Mouse (Mus musculus) lung, postnatal 25 days (tissue): ENCODE results near the gene Wfdc16.

Experiments
- DNase-seq: peaks from one replicate; pipeline ENCODE4 v3.0.0; 2022; ENCODE audit warnings: low spot score

Wfdc16 gene

DNA sequence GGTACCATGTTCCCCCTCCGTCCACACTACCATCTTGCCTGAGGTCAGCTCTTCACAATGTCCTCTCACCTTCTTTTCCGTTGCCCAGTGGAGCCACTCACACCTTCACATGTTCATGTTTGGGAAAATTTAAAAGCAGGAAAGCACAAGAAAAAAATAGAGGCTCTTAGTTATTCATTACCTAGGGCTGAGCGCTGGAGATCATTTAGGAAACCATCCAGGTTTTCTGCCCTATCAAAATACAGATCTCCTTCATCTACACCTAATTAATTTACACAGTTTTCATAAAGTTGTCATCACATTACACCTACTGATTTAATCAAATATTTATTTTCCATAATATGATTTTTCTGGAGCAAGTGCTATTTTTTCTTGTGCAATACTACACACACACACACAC, at the start of gene Wfdc16:
TSS of gene Wfdc16 (minus strand) at position 101 of the 400 bp plus-strand sequence.
- DNase-seq: no peak

DNA sequence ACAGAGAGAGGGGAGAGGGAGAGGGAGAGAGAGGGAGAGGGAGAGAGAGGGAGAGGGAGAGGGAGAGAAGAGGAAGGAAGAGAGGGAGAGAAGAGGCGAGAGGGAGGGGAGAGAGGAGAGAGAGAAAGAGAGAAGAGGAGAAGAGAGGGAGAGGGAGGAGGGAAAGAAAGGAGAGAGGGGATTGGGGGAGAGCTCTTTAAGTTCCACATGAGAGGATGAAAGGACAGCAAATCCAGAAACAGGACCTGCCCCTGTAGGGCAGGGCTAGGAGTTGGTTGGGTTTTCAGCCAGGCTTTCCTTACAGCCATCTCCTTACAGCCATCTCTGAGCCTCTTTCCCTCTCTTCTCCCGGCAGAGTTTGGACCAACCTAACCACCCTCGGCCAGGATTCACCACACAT, 46.2 kb upstream of the Wfdc16 start, which contains the start of gene Wfdc13:
TSS of gene Wfdc13 (plus strand) at position 301 of the 400 bp plus-strand sequence.
- no peak for DNase-seq

DNA sequence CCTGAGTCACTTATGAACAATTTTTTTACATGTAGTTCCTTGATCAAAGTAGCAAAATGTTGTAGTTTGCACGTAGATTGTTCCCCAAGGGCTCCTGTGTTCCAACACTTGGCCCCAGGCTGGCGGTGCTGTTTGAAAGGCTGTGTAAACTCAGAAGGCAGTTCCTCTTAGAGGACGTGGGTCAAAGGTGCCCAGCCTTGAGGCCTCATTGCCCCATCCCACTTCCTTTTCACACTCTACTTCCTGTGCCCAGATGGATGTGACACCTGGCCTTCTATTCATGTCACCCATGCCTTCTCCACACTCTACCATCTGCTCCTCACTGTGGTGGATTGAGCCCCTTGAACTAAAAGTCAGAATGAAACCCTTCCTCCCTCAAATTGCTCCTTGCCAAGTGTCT, 41.3 kb upstream of the Wfdc16 start:
- DNase-seq: peak; percentile 51

DNA sequence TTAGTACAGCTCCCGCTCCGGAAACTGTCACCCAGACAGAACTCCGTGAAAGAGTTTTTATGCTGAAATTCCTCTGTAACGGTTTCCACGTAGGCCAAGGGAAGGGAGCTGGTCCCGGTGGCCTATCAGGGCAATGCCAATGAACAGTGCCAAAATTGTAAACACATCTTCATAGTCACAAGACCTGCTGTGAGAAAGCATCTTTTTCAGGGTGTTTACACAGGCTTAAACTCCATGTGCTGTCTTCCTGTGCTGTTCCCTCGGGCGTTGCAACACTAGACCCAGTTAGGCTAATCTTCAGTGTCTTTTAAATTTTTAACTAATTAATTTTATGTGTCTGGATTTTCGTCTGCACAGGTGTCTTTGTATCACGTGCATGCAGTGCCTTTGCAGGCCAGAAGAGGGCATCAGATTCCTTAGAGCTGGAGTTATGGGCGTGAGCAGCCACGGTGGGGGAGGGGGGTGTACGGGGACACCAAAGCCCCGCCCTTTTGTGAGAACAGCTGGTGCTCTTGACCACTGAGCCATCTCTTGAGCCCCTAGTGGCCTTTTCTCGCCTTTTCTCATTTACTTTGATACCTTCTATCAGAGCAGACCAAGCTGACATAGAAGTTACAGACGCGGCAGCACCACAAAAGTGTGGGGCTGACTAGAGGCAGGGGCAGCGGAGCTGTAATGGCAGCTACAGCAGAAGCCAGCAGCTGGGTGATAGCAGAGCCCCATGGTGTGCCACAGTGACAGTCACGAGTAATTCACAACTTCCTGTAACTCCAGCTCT, 40.4 kb upstream of the Wfdc16 start:
- peak; percentile 81 for DNase-seq

DNA sequence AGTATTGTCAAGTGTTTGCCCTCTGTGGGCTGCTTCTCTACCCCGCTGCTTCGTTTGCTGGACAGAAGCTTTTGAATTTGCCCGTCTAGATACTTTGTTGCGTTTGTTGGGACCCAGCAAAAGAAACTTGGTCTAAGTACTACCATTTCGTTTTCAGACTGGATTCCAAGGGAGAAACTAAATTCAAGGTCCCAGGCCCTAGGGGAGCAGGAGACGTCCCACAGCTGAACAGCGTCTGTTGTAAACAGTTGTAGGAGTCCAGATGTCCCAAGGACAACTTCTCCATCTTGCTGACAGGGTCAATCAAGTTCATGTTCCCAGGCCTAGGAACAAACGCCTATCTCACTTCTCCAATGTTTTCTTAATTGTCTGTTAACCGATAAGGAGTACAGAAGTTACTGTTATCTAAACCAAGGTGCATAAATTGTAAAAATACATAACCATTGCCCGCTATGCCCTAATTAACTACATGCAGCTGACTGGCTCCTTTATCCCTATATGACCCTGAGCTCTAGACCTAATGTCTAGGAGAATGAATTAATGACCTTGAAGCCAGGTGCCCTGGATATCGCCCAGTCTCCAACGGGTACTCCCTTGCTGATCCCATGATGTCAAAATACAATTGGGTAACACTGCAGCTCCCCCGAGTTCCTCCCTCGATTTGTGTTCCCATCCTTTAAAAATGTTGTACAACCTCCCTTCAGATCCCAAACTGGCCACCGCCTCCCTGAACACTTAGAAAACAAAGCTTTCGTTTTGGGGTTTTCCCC, 38.5 kb upstream of the Wfdc16 start:
- DNase-seq: peak; percentile 14

DNA sequence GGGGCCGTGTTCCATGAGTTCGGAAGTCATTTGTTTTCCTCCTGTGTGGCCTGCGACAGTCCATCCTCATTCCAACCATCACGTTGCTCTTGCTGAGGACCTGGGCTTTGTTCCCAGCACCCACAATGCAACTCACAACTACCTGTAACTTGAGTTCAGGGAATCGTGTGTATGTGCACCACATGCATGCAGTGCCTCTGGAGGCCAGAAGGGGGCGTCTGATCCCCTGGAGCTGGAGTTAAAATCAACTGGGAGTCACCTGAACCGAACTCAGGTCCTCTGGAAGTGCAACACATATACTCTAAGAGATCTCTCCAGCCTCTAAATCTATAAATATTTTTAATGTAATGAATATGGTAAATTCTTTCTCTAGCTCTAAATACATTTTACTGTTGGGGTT, 37.5 kb upstream of the Wfdc16 start:
- no peak for DNase-seq

DNA sequence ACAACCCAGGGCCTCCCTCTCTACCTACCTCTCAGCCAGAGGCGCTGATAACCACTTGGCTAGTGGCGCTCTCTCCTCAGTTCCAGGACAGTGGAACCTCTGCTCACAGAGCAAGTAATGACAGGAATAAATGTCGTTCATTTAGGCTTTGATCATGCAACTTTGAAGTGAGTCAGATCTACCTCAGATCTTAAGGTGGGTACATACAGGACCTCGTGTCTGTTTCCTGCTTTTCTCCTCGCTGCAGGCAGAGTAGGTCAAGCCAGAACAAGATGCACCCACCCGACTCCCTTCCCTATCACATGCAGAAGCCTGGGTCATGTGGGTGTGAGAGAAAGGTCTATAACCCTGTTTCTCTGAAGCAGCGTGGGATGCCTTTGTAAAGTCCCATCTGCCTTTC, 35.4 kb upstream of the Wfdc16 start, which contains the start of gene Wfdc11:
TSS of gene Wfdc11 (minus strand) at position 101 of the 400 bp plus-strand sequence.
- no peak for DNase-seq

DNA sequence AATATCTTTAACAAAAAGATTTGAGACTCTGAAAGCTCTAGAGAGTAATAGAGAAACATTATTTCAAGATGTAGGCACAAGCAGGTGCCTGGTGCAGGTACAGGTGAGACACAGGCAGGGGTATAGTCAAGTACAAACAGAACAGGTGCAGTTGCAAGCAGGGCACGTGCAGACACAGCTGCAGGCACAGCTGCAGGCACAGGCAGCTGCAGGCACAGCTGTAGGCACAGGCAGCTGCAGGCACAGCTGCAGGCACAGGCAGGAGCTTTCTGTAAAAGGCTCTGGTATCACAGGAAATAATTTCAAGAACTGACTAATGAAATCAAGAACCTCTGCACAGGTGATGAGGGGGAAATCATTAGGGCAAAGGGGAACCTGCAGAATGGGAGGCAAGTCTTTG, 32.3 kb upstream of the Wfdc16 start:
- no peak for DNase-seq

DNA sequence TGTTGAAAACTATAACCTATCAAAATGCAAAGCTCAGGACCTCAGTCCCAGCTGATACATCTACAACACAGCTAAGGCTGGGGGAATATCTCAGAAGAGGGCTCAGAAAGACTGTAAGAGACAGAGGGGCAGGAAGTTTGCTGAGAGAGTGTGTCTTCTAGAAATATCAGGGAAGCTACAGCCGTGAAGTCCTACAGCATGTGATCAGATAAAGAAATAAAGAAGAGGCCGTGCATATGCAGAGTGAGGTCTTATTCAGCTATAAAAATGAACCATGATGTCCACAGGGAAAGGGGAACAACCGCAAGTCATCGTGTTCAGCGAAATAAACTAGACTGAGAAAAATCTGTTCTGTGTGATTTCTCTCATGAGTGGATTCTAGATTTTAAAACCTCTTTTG, 31.7 kb upstream of the Wfdc16 start:
- DNase-seq: no peak

DNA sequence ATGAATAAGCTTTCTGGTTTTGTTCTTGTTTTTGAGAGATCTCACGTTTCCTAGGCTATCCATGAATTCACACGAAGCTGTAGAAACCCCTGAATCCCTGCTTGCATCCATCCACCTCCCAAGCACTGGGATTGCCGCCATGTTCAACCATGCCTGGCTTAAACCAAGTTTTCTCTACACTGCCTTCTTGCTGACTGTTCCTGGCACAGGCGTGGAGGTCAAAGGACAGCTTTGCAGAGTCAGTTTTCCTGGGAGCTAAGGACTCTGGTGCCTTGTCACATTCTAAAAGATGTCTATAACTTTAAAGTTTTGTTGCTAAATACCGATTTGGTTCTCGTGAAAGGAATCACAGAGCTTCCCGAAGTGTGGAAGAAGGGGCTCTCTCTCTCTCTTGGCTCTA, 26.3 kb upstream of the Wfdc16 start:
- DNase-seq: no peak

DNA sequence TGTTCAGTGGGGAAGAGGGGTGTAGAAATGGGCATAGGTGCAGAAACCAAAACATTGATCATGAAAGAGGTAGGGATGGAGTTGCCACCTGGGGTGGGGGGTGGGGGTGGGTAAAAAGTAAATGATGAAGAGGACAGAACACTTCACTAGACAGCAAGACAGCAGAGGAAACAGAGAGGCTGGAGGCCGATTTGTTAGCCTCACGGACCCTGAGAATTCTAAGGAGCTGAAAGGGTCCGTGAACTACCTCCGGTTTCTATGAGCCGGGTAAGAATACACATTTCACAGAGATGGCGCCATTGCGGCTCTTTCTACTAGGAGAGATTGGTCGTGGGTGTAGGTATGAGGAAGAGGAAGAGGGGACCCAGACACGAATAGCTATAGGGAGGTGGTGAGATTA, 17.9 kb upstream of the Wfdc16 start, which contains the start of gene Wfdc9:
TSS of gene Wfdc9 (minus strand) at position 101 of the 400 bp plus-strand sequence.
- DNase-seq: no peak

DNA sequence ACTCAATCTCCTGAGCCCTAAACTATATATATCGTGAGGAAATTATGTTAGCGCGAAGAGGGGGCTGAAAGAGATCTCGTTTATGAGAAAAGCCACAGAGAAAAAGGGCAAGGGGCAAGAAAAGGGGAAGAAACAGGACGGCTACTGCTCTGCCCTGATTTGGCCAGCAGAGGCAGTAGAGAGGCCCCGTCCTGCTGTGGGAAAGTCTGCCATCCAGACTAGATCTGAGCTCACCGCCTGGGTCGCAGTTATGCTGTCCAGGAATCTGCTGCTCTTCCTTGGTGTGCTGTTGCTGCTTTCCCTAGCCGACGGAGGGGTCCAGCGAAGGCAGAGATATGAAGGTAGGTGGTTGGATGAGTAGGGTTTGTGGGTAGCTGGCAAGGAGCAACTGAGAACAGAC, 17.3 kb upstream of the Wfdc16 start, which contains the start of gene Wfdc10:
TSS of gene Wfdc10 (plus strand) at position 189 of the 400 bp plus-strand sequence.
- DNase-seq: peak; percentile 46

DNA sequence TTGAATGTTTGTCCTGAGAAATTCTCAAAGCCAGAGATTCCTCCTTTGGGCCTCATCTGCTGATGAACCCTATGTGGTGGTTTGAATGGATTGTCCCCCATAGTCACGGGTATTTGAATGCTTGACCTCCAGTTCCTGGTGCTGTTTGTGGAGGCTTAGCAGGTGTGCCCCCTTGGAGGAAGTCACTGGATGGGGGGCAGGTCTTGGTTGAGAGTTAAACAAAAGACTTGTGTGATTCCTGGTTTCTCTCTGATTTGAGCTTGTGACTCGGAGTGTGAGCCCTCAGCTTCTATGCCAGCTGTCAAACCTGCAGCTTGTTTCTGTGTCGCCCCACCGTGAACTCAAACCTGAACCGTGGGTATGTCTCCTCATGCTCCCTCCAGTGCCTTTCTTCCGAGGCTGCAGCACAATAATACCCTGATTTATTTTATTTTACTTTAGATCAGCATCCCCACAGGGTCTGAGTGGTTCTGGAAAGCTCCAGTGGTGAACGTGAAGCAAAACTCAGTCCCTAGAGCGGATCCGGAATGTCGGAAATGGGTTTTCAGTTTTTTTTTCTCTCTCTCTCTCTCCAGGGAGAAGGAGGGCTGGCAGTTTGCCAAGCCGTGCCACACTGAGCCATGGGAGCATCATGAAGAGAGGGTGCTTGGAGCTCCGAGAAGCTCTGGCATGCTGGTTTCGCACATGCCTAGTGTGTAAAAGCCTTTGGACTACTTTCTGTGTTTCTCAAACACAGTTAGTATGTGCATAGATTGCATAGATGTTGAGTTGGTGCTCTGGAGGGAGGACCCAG, 3.5 kb upstream of the Wfdc16 start:
- no peak for DNase-seq

DNA sequence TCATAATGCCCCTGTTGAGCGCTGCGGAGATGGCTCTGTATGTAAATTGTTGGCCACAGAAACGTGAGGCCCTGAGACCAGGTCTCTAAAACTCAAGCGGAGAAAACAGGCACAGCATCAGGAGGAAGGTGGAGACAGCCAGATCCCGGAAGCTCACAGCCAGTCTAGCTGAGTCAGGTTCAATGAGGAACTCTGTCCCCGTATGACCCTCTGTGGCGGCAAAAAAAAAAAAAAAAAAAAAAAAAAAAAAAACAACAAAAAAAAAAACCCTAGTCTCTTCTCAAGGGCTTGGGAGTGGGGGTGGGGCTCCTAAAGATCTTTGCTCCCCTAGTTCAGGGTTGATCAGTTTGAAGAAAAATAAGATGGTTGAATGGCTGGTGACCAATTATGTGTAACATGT, 2.5 kb upstream of the Wfdc16 start:
- DNase-seq: peak; percentile 28

DNA sequence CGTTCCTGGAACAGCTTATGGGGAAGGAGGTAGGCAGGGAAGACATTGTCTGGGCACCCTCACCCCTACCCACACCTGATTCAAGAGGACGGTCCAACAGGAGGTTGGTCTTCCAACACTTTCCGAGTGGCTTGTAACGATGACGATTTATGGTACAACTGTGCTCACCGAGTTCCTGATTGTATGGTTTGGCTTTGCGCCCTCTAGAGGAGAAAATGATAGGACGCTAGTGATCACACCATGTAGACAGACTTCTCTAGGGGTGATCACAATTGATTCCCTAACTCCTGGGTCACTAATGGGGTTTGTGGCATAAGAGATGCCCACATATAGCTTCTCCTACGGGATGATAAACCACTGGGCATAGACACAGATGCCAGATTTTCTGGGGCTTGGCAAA, 3.3 kb downstream of the Wfdc16 start:
- no peak for DNase-seq

DNA sequence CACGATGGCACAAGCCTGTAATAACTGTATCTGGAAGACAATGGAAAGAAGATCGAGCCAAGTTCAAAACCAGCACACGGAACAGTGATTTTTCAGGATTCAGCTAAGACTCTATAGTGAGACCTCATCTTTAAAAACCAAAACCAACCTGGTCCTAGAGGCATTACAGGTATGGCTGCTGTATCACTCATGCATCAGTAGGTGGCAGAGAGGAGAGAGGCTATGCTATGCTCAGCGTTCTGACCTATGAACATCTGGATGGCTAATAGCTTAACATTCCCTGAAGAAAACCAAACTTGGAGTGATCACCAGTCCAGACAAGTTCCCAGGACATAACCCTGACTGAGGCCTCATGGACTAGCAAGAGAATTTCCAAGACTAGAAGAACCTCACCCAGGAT, 16.8 kb downstream of the Wfdc16 start:
- no peak for DNase-seq

DNA sequence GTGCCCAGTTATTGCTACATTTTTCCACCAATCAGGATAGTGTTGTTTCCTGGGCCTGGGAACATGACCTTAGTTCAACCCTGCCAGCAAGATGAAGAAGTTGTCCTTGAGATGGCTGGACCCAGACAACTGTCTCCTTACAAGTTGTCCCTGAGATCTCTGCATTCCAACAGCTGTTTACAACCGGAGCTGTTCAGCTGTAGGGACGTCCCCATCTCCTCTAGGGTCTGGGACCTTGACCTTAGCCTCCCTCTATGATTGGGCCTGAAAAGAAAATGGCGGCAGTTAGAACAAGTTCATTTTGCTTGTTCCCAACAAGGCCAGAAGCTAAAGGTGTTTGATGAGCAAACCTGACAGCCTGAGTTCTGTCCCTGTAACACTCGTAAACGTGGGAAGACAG, 19.5 kb downstream of the Wfdc16 start:
- peak; percentile 28 for DNase-seq

DNA sequence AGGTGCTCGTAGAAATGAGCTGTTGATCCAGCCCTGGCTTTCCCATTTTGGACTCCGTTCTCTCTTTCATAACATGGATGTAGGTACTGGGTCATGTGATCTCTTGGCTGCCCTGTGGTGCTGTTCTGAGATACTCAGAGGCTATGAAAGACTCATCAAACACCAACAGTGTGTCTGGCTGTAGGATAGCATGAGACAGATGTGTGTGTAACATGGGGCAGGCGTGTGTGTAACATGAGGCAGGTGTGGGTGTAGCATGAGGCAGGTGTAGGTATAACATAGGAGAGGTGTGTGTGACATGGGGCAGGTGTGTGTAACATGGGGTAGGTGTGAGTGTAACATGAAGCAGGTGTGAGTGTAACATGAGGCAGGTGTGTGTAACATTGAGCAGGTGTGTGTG, 23.2 kb downstream of the Wfdc16 start:
- DNase-seq: no peak

DNA sequence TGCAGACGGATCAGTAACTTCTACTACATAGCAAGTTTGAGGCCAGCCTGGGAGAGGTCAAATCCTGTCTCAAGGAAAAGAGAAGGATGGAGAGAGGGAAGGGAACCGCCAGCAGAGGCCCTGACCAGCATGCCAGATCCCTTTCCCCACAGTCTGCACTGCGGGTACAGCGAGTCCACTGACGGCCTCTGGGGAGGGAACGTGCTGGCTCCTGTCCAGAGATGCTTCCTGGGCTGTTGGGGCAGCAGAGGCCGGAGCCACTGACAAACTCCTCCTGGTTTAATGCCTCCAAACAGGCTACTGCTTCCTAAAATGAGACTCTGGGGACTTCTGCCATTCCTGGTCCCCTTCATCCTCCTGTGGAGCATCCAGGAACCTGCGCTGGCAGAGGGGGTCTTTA, 25.1 kb downstream of the Wfdc16 start, which contains the start of the genes Wfdc6b and Wfdc8:
TSS of gene Wfdc6b (plus strand) at position 52 of the 400 bp plus-strand sequence.
TSS of gene Wfdc8 (minus strand) at position 156 of the 400 bp plus-strand sequence.
- DNase-seq: peak; percentile 68

DNA sequence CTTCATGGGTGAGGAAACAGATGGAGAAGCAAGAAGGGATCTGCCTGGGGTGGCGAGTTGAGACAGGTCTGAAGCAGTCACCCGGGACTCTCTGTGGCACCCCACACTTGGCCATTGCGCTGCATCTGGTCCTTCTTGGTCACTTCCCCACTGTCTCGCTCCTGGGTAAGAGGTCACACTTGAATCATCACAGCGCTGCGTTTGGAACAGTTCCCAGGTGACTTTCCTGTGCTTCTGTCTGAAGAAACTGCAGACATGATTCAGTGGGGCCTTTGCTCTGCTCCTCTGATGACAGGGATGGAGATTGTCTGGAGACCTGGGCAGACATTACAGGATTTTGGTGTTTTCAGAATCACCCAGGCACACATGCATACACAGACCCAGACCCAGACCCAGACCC, 29.8 kb downstream of the Wfdc16 start:
- no peak for DNase-seq

DNA sequence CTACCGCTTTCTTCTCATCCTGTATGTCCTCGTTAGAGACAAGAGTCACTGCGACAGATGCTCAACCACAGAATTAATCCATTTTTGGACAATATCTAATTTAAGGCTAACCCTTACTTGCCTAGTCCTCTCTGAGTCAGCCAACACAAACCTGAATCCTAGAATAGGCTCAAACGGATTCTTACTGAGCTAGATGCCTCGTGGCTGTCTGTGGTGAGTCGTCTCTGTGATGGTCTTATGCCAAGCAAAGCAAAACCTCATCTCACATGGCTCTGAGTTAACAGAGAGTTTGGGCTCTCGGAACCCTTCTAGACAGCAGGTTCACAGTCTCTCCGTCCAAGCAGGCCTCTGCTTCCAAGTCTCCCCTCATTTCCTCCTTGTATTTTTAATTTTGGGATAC, 34.2 kb downstream of the Wfdc16 start:
- no peak for DNase-seq

DNA sequence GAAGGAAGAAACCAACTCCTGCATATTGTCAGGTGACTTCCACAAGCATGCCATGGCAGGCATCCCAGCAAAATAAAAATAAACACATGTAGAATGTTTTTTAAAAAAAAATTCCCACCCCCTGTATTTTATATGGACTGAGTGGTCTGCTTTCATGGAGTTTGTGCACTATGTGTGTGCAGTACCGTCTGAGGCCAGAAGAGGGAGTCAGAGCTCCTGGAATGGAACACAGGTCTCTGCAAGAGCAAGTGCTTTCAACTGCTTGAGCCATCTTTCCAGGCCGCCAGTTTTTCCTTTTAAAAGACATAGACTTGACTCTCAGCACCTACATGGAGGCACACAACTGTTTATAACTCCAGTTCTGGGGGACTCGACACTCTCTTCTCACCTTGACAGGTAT, 35.1 kb downstream of the Wfdc16 start:
- no peak for DNase-seq
